Mouse (Mus musculus) megakaryocyte progenitor cell, adult 5-6 weeks (primary cell): ENCODE results near the gene Acin1. TPM values are rescaled to one million over a fixed set of nuclear protein-coding genes. Genes with fewer than 3 reads are reported as not detected.
A peak's percentile ranks its signal among the peaks of the same experiment; 100 is the strongest.

ENCODE experiments used
- ATAC-seq: replicated peaks from 2 replicates; pipeline ENCODE4 v1.8.0; 2016; ENCODE audit warnings: mild to moderate bottlenecking, moderate TSS enrichment, inconsistent platforms; ENCODE audit not compliant: poor library complexity
- total RNA-seq, 2 experiments: library from RNA; stranded (forward) in 1 of 2; stranded (reverse) in 1 of 2; fragments of 157-497, 149-512 nt in 1 of 2; fragments of 200-1000 nt in 1 of 2; gene quantifications; 2 replicates each; pipeline versions ENCODE4 v1.2.3 to v1.2.4; 2015 to 2017

The Acin1 gene
- total RNA-seq, 2 experiments from 2014 or later = 177 to 223 TPM

- no peak for ATAC-seq
Observed at GRCm38 (mm10) chr14:54699586-54699985, 12.9 kb upstream of the Acin1 start.

GRCm38 (mm10) chr14:54698733-54699132, 12.0 kb upstream of the Acin1 start, which contains the start of gene Gm29776:
TSS of gene Gm29776 (minus strand) at chr14:54698833.
- ATAC-seq = no peak

- ATAC-seq = no peak
Observed at GRCm38 (mm10) chr14:54696752-54697151, 10.0 kb upstream of the Acin1 start.

- ATAC-seq = peak; percentile 32
Observed at GRCm38 (mm10) chr14:54695042-54695441, 8.3 kb upstream of the Acin1 start.

GRCm38 (mm10) chr14:54687251-54687650, 520 bp upstream of the Acin1 start:
- no peak for ATAC-seq

- peak; percentile 61 for ATAC-seq
Observed at GRCm38 (mm10) chr14:54686063-54686521, 639 bp downstream of the Acin1 start, which contains the start of gene 1700123O20Rik. TSS of gene 1700123O20Rik (plus strand) at chr14:54686216.

GRCm38 (mm10) chr14:54685471-54685870, 1.3 kb downstream of the Acin1 start:
- ATAC-seq = peak; percentile 8; the same call in 1 of the 2 replicates

GRCm38 (mm10) chr14:54682396-54682795, 4.3 kb downstream of the Acin1 start:
- ATAC-seq = no peak

GRCm38 (mm10) chr14:54678657-54679304, 8.0 kb downstream of the Acin1 start:
- ATAC-seq = no peak

GRCm38 (mm10) chr14:54676290-54676689, 10.4 kb downstream of the Acin1 start:
- ATAC-seq = no peak

GRCm38 (mm10) chr14:54674317-54674716, 12.4 kb downstream of the Acin1 start:
- ATAC-seq = no peak

GRCm38 (mm10) chr14:54669381-54669780, 17.4 kb downstream of the Acin1 start:
- ATAC-seq = peak; percentile 70

GRCm38 (mm10) chr14:54664477-54665222, 22.1 kb downstream of the Acin1 start:
- no peak for ATAC-seq

GRCm38 (mm10) chr14:54660009-54660408, 26.7 kb downstream of the Acin1 start:
- ATAC-seq = no peak

GRCm38 (mm10) chr14:54653496-54653895, 33.2 kb downstream of the Acin1 start:
- ATAC-seq = peak; percentile 97

- no peak for ATAC-seq
Observed at GRCm38 (mm10) chr14:54652787-54653186, 33.9 kb downstream of the Acin1 start.

GRCm38 (mm10) chr14:54651556-54651955, 35.2 kb downstream of the Acin1 start:
- no peak for ATAC-seq

- peak; percentile 78 for ATAC-seq
Observed at GRCm38 (mm10) chr14:54650621-54651454, 35.9 kb downstream of the Acin1 start.

GRCm38 (mm10) chr14:54647900-54648299, 38.8 kb downstream of the Acin1 start:
- 0 out of 2 replicates have a peak, but pooled peaks have one; percentile 7 for ATAC-seq

- no peak for ATAC-seq
Observed at GRCm38 (mm10) chr14:54646898-54647636, 39.7 kb downstream of the Acin1 start.
